Mouse (Mus musculus) stomach, embryonic 15.5 days (tissue): Measurements from ENCODE around the gene Elp5. TPM values are rescaled to one million over a fixed set of nuclear protein-coding genes. Genes with fewer than 3 reads are reported as not detected.

Experiments
- microRNA counts: library from miRNA; unstranded; fragments of <30 nt; microRNA quantifications from one replicate; lab custom pipeline; 2016
- microRNA-seq: library from miRNA; unstranded; fragments of <30 nt; microRNA quantifications from one replicate; pipeline ENCODE4, GENCODE M21; 2016
- polyA plus RNA-seq: library from polyadenylated mRNA; unstranded; fragments of >200 nt; fragmentation: Nextera tagmentation; extraction: Ambion mirVana; gene quantifications from 2 replicates; pipeline ENCODE4 v1.2.1, GENCODE M21; 2015

Gene Elp5
- polyA plus RNA-seq, 1 experiment from 2014 or later = 92.9 TPM

MicroRNAs encoded within 50 kb of the gene (microRNA counts, 519-probe panel; counts per million panel counts)
- microRNA mmu-miR-324-3p (lab: Ali Mortazavi, UCI) (not detected), microRNA mmu-miR-324-5p (lab: Ali Mortazavi, UCI) (2,516 counts per million, percentile 57 among the panel's probes with 10 or more counts)

Small RNA genes lying within 50 kb of the gene (microRNA-seq; reads per million reads assigned to microRNA genes)
- gene Gm44349 = not detected
- gene Mir324 = 2,533 reads per million, percentile 84 among the genes with 10 or more reads in this experiment

Other genes with a start within 250 kb of the Elp5 start
- 21.0 and 25.8 TPM in 2 replicates for gene Polr2a, start 223.9 kb downstream of the Elp5 start, polyA plus RNA-seq
- gene Slc35g3, start 220.5 kb downstream of the Elp5 start, polyA plus RNA-seq = 0.12 TPM in 1 of 2 replicates, not detected in the other
- 2.7 and 3.0 TPM in 2 replicates for gene Zbtb4, start 216.6 kb downstream of the Elp5 start, polyA plus RNA-seq
- 5.1 and 6.0 TPM in 2 replicates for gene Chrnb1, start 186.6 kb downstream of the Elp5 start, polyA plus RNA-seq
- 2.2 and 2.4 TPM in 2 replicates for gene Fgf11, start 180.7 kb downstream of the Elp5 start, polyA plus RNA-seq
- 19.9 and 20.4 TPM in 2 replicates for gene Tmem102, start 176.9 kb downstream of the Elp5 start, polyA plus RNA-seq
- gene Gm39566, start 167.2 kb downstream of the Elp5 start, polyA plus RNA-seq = not detected in 2 replicates
- gene Spem2, start 164.1 kb downstream of the Elp5 start, polyA plus RNA-seq = not detected in 2 replicates
- gene Spem1, start 160.3 kb downstream of the Elp5 start, polyA plus RNA-seq = not detected in 2 replicates
- gene Nlgn2, start 144.7 kb downstream of the Elp5 start, polyA plus RNA-seq = 6.3 and 7.4 TPM in 2 replicates
- 400 and 416 TPM in 2 replicates for gene Tmem256, start 144.0 kb downstream of the Elp5 start, polyA plus RNA-seq
- 80.8 and 81.3 TPM in 2 replicates for gene Plscr3, start 136.1 kb downstream of the Elp5 start, polyA plus RNA-seq
- gene Tnk1, start 123.8 kb downstream of the Elp5 start, polyA plus RNA-seq = 12.9 and 15.4 TPM in 2 replicates
- not detected in 2 replicates for gene Tmem95, start 104.5 kb downstream of the Elp5 start, polyA plus RNA-seq
- gene Kctd11, start 101.1 kb downstream of the Elp5 start, polyA plus RNA-seq = 7.8 and 9.2 TPM in 2 replicates
- gene Acap1, start 87.0 kb downstream of the Elp5 start, polyA plus RNA-seq = 5.0 and 6.1 TPM in 2 replicates
- gene 2810408A11Rik, start 81.5 kb downstream of the Elp5 start, polyA plus RNA-seq = 7.5 and 10.4 TPM in 2 replicates
- gene Neurl4, start 81.4 kb downstream of the Elp5 start, polyA plus RNA-seq = 7.2 and 8.0 TPM in 2 replicates
- 66.2 and 69.1 TPM in 2 replicates for gene Gps2, start 68.6 kb downstream of the Elp5 start, polyA plus RNA-seq
- 1,591 and 1,597 TPM in 2 replicates for gene Eif5a, start 60.6 kb downstream of the Elp5 start, polyA plus RNA-seq
- gene Ybx2, start 46.7 kb downstream of the Elp5 start, polyA plus RNA-seq = 2.9 and 3.3 TPM in 2 replicates
- gene Slc2a4, start 34.3 kb downstream of the Elp5 start, polyA plus RNA-seq = 26.3 and 28.9 TPM in 2 replicates
- 438 and 517 TPM in 2 replicates for gene Cldn7, start 17.7 kb downstream of the Elp5 start, polyA plus RNA-seq
- gene Ctdnep1, start 1.4 kb downstream of the Elp5 start, polyA plus RNA-seq = 23.0 and 23.2 TPM in 2 replicates
- 459 and 473 TPM in 2 replicates for gene Gabarap, start 8.6 kb upstream of the Elp5 start, polyA plus RNA-seq
- 59.4 and 61.8 TPM in 2 replicates for gene Phf23, start 13.3 kb upstream of the Elp5 start, polyA plus RNA-seq
- gene Dvl2, start 18.1 kb upstream of the Elp5 start, polyA plus RNA-seq = 31.9 and 33.9 TPM in 2 replicates
- 84.8 and 95.4 TPM in 2 replicates for gene Acadvl, start 32.9 kb upstream of the Elp5 start, polyA plus RNA-seq
- 8.2 and 9.7 TPM in 2 replicates for gene Dlg4, start 34.4 kb upstream of the Elp5 start, polyA plus RNA-seq
- gene Asgr1, start 71.6 kb upstream of the Elp5 start, polyA plus RNA-seq = 0.30 and 0.96 TPM in 2 replicates
- 0.81 and 0.85 TPM in 2 replicates for gene Asgr2, start 110.1 kb upstream of the Elp5 start, polyA plus RNA-seq
- gene Mgl2, start 147.8 kb upstream of the Elp5 start, polyA plus RNA-seq = 0.50 and 1.0 TPM in 2 replicates
- gene Clec10a, start 173.7 kb upstream of the Elp5 start, polyA plus RNA-seq = 0.93 and 1.2 TPM in 2 replicates
- 1.4 and 2.4 TPM in 2 replicates for gene Slc16a11, start 230.2 kb upstream of the Elp5 start, polyA plus RNA-seq
- gene Slc16a13, start 238.5 kb upstream of the Elp5 start, polyA plus RNA-seq = 6.9 and 9.8 TPM in 2 replicates
- 10.9 and 13.6 TPM in 2 replicates for gene Bcl6b, start 247.3 kb upstream of the Elp5 start, polyA plus RNA-seq